Mouse (Mus musculus) cerebellum, adult 11-12 months (tissue): ENCODE measurements around the gene Sema4d.

ENCODE experiments used
- DNase-seq: peaks from one replicate; pipeline ENCODE4 v3.0.0; 2022

The Sema4d gene

DNA sequence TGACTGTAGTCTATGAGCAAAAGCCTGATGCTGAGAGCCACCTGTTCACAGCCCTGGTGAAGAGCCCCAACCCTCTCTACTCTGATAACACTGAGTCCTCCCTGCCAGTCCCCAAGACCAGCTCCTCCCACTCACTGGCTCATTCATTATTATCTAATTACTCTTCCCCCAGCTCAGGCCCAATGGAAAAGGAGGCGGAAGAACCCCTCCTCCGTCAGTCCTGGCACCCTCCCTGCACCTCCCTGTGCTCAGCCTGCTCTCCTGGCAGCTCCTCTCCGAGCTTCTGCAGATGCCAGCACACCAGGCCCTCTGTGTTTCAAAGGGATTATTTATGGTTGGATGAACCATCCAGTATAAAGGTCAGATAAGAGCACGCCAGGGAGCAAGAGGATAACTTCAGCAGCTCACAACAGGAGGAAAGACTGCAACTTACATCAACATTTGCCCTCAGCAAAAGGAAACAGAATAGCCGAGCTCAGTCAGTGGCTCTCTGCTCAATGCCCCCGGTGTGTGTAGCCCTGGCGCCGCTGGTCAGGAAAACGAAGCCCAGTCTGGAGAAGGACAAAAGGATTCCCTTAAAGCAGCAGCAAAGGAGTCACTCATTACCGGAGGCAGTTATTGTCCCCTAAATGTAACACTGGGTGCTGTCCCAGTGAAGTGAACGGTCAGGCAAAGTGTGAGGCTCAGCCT is 16.4 kb downstream of the Sema4d start:
- peak; percentile 96 for DNase-seq

DNA sequence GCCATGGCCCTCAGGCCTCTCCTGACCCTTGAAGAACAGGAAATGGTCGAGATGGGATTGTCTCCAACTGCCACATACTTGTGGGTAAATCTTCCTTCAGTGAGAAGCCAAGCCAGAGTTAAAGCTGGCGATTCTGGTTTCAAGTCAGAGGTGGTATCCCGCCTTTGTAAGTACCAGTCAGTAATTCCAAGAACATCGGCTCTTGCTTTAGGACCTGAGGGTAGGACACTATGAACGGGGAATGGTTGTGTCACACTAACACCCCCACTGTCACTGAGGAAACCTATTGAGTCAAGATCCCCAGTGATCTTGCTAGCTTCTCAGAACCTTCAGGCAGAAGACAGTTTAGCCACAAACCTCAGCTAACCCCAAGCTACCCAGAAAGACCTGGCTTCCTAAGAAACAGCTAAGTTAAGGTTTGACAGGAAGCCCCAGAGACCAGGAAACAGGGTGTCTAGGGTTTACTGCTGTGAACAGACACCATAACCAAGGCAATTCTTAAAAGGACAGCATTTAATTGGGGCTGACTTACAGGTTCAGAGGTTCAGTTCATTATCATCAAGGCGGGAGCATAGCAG is 17.3 kb downstream of the Sema4d start:
- no peak for DNase-seq

DNA sequence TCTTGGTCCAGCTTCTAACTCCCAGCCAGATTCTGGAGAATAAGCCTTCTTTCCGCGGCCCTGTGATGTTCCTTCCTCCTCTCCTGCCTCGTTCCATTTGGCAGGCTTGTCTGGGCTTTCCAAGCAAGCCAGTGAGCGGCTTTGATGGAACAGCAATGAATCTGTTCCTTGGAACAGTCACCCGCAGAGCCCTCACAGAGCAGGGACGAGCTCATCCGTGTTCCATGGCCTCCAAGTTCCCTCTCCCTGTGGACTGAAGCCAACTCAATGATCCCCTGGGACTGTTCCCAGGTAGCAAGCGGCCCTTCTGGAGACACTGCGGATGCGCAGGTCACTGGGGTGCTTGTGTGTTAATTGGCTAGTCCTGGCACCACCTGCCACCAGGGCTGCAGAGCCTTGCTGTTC is 21.7 kb downstream of the Sema4d start:
- peak; percentile 86 for DNase-seq

DNA sequence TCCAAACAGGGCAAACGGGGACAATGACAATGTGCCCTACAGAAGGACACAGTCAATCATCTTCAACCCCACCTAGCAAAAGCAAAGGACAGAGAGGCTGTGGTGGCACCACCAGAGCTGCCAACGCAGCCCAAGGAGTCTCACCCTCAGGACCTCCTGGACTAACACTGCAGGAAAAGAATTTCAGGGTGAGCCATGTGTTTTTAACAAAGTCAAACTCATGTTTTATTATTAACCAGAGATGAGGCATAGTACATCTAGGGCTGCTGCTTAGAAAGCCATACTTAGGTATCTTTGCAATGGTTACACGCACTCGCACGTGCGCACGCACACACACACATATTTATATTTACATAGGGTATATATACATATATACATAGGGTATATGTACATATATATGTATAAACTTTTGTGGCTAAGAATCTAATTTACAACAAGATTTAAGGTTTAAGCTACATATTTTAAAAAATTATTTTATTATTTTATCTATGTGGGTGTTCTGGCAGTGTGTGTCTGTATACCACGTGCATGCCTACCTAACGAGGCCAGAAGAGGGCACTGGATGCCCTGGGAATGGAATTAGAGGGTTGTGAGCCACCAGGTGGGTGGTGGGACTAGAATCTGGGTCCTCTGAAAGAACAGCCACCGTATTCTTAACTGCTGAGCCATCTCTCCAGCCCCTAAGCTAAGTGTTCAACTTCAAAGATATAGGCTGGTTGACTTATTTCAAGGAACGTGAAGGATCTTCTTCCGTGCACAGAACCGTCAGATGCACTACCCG is 22.7 kb downstream of the Sema4d start:
- no peak for DNase-seq

DNA sequence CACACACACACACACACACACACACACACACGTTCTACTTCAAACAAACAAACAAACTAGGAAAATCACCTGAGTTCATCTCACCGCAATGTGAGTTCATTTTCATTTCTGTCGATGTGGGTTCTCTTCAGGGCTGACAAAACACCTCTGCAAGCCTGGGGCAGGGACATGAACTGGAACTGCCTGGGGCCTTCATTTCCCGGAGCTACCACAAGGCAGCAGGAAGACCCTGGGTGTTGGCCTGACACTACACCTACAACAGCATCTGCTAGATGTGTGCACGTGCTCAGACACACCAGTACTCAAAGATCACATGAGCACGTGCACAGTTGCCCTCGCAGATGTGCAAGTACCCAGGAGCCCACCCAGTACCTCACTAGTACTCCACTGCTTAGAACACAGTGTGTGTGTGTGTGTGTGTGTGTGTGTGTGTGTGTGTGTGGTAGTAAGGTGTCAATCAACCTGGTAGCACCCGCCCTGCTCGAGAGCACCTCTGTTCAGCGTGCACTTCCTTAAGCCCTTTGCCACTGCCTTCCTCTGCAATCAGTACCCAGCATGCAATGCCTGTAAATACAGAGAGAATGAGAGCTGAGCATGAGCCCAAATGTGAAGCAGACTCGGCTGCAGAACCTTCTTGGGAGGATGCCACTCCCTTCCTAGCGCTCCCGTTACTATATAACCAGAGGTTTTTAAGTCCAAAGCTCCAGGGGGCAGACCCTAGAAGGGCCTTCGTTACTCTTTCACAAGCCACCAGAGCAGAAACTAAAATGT is 25.4 kb downstream of the Sema4d start:
- DNase-seq, result no peak

DNA sequence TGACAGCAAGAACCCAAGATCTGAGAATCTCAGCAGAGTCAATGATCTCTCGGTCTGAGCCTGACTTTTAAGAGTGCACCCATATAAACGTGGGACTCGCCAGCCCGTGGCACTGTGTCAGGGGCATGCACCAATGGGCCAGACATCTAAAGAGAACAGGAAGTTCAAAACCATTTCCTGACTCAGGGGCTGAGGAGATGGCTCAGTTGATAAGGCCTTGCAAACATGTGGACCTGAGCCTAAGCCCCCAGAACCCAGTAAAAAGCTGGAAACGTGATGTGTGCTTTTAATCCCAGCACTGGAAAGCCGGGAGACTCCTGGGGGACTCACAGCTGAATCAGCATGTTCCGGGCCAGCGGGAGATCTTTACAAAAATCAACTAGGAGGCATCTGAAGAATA is 26.0 kb downstream of the Sema4d start:
- DNase-seq, result no peak

DNA sequence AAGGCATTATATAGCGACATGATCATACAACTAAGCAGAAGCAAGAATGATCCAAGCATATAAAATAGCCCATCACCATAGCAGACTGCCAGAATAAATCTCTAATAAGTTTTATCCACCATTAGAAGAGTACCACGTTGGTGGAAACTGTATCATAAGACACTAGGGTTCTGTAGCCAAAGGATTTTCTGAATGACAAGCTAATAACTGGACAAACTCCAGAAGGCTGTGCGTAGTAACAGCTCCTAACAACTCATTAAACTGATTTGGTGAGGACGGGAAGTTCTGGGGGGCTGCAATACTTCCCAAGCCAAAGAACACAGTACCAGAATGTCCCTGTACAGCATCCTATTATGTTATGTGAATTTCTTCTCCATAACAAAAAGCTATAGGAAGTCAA is 26.8 kb downstream of the Sema4d start:
- DNase-seq, result no peak

DNA sequence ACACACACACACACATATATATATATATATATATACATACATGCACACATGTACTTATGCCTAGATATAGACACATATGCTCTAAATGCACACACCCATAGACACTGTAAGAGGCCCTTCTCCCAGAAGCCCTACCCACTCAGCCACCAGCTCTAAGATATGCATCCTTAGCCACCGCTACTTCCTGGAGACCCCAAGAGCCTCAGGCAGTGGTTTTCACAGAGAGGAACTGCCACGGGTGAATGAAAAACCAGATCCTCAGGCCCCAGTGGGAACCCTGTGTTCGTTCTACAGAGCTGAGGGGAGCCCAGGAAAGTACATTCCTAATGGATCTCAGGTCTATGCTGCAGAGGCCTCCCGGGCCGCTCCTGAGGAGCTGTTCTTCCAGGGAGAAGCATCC is 28.2 kb downstream of the Sema4d start:
- no peak for DNase-seq

DNA sequence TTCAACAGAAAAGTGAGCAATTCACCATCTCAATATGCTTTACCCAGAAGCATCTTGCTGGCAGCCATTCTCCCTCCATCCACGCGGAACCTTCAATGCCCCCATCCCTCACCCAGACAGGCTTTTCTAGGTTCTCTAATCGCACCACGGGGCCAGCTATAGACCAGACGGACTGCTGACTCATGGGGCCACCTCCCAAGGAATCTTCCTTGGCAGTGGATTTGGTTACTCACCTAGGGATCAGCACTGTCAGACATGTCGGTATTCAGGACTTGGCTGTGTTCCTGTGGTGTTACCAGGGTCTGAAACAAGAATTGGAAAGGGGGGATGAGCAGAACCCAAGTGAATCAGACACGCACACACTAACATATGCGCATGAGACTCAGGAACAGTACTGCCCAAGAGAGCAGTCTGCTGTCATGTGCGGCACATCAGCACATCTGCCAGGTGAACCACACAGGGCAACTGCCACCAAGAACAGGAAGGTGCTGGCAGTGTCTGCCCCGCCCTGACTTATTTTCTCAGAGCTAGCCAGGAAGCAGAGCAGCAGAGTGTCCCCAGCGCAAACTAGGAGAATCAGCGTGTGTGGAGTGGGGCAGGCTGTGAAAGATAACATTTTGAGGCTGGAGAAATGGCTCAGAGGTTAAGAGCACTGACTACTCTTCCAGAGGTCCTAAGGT is 30.4 kb downstream of the Sema4d start:
- DNase-seq, result peak; percentile 33

DNA sequence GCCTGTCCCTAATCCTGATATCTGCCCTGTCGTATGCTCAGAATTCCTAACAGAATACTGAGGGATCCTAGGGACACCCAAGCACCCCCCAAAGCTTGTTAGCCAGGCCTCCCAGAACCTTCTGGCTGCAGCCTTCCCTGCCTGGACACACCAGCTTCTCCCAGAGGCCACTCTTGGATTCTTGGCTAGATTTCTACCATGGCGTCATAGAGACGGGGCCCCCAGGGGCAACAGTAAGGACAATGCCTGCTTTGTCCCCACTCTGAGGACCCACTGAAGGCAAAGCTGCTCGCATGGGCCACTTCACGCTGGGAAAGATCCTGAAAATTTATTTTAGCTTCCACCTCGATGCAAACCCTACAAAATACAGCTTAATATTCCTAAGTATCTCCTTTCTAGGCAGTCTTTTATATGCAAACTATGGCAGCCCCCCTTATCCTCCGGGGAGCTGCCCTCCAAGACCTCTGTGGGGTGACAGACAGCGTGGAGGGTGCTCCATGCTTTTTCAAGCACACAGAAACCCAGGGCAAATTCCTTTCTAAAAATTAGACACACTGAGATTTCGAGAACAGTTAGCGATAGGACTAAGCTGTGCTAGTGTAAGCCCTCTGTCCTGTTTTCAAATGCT is 32.2 kb downstream of the Sema4d start:
- no peak for DNase-seq

DNA sequence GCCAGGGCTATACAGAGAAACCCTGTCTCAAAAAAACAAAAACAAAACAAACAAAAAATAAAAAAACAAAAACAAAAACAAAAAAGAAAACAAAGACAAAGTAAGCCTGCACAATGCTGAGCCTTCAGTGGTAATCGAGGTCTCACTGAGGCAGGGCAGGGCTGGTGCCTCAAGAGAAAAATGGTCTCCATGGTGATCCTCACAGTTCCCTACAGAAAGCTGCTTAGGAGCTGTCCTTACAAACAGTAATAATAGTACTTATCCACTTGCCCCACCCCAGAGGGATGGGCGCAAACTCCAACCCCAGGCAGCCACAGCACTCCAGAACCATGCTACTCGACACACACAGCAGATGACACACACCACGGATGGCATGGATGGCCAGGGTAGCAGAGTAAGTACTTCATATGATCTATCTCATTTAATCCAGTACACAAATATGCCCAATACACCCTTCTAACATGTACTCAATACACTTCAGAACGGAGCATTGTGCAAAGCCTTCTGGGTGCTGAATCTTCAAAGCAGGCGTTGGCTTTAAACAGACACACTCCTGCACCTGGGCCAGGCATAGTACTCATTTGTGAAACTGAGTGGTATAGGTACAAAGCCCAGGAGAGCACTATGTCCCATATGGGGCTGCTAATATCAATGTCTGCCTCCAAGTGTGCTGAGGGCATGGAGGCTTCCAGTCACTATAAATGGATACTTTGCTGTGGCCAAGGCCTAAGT is 34.1 kb downstream of the Sema4d start:
- no peak for DNase-seq

DNA sequence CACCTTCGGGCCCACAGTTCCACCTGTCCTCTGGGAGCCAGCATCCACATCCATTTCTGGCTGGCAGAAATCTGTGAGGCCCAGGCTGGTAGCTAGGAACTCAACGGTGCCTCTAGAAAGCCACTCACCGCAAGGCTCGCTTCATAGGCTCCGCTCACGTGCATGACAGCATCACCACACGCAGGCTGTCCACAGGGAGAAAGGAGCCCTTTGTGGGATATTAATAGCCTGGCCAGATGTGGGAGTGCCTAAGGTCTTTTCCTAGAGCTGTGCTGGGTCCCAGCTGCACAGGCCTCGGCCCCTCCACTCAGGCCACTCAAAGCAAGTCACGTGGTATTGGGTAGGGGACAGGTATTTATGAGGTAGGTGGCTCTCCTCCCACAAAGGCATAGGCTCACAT is 35.1 kb downstream of the Sema4d start:
- no peak for DNase-seq

DNA sequence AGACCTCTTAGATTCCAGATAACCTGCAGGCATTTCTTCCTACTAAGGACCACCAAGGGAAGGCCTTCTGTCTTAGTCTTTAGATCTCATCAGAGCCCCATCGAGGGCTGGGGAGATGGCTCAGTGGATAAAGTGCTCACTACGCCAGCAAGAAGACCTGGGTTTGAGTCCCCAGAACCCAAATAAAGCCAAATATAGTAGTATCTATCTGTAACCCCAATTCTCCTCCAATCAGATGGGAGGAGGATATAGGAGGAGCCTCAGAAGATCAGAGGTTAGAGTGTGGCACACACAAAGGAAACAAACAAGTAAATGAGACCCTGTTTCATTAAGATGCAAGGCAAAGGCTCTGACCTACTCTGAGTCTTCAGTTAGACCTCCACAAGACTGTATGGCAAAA is 36.4 kb downstream of the Sema4d start:
- no peak for DNase-seq

DNA sequence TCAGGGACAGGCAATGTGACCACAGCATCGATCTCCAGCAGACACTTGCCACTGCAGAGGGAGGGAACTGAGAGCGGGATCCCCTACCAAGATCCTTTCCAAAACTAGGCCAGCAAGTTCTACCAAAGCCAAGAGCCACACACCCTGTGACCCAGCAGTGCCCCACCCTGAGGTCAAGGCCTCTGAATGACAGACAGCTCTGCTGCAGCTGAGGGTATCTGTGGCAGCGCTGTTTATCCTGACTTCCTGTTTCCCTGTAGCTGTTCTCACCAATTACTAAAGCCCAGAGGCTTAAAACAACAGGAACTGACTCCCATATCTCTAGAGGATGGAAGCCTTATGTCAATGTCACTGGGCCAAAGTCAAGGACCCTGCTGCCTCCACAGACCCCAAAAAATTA is 37.0 kb downstream of the Sema4d start:
- DNase-seq, result no peak

DNA sequence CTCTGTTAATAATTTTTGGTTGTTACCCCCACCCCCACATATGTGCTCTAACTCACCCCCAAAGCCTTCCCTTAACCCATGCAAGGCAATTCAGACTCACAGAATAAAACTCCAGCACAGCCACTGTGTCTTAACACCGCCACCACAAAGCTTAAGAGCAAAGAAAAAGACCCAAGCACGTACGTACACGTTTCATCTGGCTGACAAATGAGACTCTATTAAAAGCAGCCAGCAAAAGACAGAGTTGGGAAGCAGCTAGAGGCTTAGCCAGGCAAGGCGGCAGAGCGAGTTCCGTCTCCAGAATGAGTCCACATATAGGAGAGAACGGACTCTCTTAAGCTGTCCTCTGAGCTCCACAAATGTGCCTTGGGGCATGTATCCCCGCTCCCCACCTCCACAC is 37.5 kb downstream of the Sema4d start:
- no peak for DNase-seq

DNA sequence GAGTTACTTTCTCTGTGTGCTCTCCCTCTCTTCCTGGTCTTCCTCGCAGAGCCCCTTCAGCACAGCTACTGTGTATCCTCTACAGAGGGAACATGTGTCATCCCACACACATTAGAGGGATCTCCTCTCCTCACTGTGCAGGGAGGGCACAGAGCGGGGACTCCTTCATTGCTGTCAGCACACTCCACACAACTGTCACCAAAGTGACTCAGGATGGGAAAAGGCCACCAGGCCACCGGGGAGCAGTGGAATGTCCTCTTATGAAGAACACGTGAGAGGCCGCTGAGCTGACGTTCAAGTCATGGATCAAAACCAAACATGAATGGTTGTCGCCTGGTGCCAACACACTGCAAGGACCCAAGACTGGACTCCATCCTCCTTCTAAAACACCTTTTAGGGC is 38.0 kb downstream of the Sema4d start:
- DNase-seq, result no peak

DNA sequence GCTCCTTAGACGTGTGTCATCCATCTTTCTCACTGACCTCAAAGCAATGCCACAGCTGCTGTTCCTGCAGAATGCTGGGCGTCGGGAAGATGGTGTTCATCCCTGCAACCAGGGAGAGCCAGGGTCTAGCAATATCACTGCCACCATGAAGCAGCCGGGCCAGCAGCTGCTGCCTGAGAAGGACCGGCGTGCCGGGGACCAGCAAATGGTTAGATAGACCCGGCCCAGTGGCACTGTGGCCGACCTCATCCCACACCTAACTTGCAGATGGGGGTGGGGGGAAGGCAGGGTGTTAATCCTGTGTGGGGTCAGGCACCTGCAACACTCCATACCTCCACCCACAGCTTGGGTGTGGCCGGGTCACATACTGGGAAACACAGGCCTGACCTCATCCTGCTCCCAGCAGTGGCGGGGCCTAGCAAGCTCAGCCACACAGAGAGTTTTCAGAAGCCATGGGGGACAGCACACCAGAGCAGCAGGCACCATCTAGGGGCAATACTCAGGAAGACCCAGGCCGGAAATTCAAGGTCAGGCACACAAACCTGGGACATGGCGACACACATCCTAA is 38.9 kb downstream of the Sema4d start:
- DNase-seq, result no peak

DNA sequence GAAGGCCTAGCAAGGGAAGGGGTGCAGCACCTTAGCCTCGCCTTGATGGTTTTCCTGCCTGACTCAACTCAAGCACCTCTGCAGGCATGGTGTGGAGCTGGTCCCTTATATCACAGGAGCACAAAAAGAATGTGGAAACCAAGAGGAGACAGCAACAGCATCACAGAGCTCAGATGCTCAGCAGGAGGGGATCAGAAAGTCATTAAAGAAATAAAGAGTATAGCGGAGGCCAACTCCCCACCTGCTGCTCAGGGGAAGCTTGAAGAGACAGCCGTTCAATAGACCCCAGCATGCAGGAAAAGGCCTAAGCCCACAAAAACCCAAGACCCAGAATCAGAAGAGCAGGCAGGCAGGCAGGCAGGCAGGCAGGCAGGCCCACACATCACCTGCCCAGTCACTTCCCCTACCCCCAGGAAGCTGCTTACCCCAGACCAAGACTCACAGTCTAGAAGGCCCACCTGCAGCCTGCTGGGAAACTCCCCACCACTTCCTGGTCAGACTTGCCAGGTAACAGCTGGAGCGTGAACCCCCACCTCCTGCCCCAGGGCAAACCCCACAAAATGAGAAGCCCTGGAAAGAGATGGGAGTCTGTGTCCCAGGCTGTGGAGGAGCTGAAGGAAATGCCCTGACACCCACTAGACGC is 39.6 kb downstream of the Sema4d start:
- no peak for DNase-seq

DNA sequence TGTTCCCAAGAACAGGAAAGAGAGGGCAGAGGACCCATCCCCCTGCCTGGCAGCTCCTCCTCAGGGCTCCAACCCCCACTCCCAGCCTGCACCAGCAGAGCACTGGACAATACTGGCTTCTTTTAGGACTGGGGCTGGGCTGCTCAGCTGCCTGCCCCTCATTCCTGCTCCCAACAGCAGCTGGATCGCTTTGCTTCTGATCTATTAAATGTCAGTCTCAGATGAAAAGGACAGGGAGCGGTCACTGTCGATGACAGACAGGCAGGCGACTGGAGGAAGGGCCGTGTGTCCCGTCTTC is 40.4 kb downstream of the Sema4d start:
- no peak for DNase-seq

DNA sequence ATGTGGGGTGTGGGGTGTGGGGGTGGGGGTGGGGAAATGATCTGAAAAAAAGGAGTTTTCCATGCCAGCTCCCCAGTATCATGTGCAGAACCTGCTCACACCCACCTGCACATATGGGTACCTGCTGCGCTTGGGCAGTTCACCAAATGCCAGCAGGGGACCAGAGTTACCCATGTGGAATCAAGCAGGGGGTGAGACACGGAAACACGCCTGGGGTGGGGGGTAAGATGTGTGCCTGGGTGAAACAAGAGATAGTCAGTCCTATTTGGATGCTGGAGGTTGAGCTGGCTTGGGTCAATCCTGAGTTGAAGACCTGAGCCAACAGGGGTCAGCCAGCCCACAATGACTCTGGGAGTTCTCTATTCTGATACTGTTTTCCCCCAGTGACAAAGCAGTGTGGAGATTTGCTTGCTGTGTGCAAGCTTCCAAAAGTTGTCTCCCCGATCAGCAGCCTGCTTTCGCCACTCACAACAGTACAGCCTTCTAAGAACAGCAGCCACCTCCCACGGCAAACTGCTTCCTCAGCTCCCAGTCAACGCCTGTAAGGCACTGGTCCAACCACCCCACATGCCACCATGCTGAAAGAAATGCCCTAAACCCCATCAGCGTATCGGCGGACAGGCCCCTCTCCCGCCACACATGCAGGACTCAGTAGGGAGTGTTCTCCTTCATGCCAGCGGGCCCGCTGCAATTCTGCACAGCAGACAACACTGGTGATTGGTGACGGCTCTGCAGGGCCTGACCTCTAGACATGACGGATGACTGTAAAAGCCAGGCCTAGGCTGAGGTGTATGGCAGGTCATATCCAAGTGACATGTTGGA is 41.0 kb downstream of the Sema4d start:
- peak; percentile 64 for DNase-seq
